Mouse (Mus musculus): ENCODE measurements around the gene Srarp. TPM values are rescaled to one million over a fixed set of nuclear protein-coding genes. Genes with fewer than 3 reads are reported as not detected.

Gene Srarp
- polyA plus RNA-seq, 1 experiment = not detected

GRCm38 (mm10) chr4:141463472-141463871 is 27.6 kb upstream of the Srarp start:
- Histone ChIP-seq H3K27ac (ENCODE audit: control insufficient read depth, insufficient read depth, low read depth, low read length, poor library complexity) (no peak overlapping the region), H3K4me1 (ENCODE audit: control insufficient read depth, insufficient read depth, low read length) (no peaks in the 10 kb centered on the region), H3K4me3 (replicated peaks; ENCODE audit: control insufficient read depth, low read depth, low read length) (no peak overlapping the region)
- no peak for TF ChIP-seq POLR2A (IDR thresholded peaks at IDR 0.05; ENCODE audit: borderline replicate concordance, control insufficient read depth, low read depth, low read length)
- no peak for TF ChIP-seq CTCF (IDR thresholded peaks at IDR 0.05; ENCODE audit: control insufficient read depth, insufficient read depth, low read length)
- 92% methylated on average over 14 of the region's 14 CpGs for WGBS

GRCm38 (mm10) chr4:141461576-141461975 is 25.7 kb upstream of the Srarp start:
- no peak for TF ChIP-seq POLR2A (IDR thresholded peaks at IDR 0.05; ENCODE audit: borderline replicate concordance, control insufficient read depth, low read depth, low read length)
- TF ChIP-seq CTCF (IDR thresholded peaks at IDR 0.05; ENCODE audit: control insufficient read depth, insufficient read depth, low read length) = no peak
- 92% methylated on average over 12 of the region's 12 CpGs for WGBS
- H3K4me3 ChIP-seq (replicated peaks; ENCODE audit: control insufficient read depth, low read depth, low read length) = no peak overlapping the region
- no peaks in the 10 kb centered on the region for H3K4me1 ChIP-seq (ENCODE audit: control insufficient read depth, insufficient read depth, low read length)
- H3K27ac ChIP-seq (ENCODE audit: control insufficient read depth, insufficient read depth, low read depth, low read length, poor library complexity) = no peak overlapping the region

GRCm38 (mm10) chr4:141461088-141461487 is 25.2 kb upstream of the Srarp start:
- Histone ChIP-seq H3K4me3 (replicated peaks; ENCODE audit: control insufficient read depth, low read depth, low read length) (no peak overlapping the region), H3K27ac (ENCODE audit: control insufficient read depth, insufficient read depth, low read depth, low read length, poor library complexity) (no peak overlapping the region), H3K4me1 (ENCODE audit: control insufficient read depth, insufficient read depth, low read length) (no peaks in the 10 kb centered on the region)
- no peak for TF ChIP-seq POLR2A (IDR thresholded peaks at IDR 0.05; ENCODE audit: borderline replicate concordance, control insufficient read depth, low read depth, low read length)
- WGBS = 84% methylated on average over 12 of the region's 12 CpGs

DNA sequence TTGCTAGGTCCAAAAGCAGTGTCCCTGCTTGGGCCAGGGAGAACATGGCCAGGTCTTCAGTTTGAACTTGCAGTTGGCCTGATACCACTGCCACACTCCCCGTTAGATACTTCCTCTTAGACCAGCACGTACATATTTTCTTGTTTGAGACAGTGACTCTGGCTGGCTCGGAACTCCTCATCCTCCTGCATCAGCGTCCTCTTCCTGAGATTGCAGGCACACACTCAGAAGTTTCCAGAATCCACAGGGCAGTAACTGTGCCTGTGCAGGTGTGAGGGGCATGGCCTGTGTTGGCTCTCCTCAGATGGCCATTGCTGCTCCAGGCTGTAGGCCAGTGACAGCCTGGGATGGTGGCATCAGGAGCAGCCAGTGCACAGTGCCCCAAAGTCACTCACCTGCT is 24.6 kb upstream of the Srarp start:
- Histone ChIP-seq H3K4me3 (replicated peaks; ENCODE audit: control insufficient read depth, low read depth, low read length) (no peak overlapping the region), H3K4me1 (ENCODE audit: control insufficient read depth, insufficient read depth, low read length) (no peaks in the 10 kb centered on the region; the same call in 1 of the 2 replicates), H3K27ac (ENCODE audit: control insufficient read depth, insufficient read depth, low read depth, low read length, poor library complexity) (no peak overlapping the region)
- TF ChIP-seq CTCF (IDR thresholded peaks at IDR 0.05; ENCODE audit: control insufficient read depth, insufficient read depth, low read length) = no peak
- TF ChIP-seq POLR2A (IDR thresholded peaks at IDR 0.05; ENCODE audit: borderline replicate concordance, control insufficient read depth, low read depth, low read length) = no peak
- 58% methylated on average over 4 of the region's 4 CpGs for WGBS

GRCm38 (mm10) chr4:141459766-141460165 is 23.9 kb upstream of the Srarp start:
- peaks cover 4% of the 10 kb centered on the region; the same call in 1 of the 2 replicates for H3K4me1 ChIP-seq (ENCODE audit: control insufficient read depth, insufficient read depth, low read length)
- H3K4me3 ChIP-seq (replicated peaks; ENCODE audit: control insufficient read depth, low read depth, low read length) = no peak overlapping the region
- TF ChIP-seq POLR2A (IDR thresholded peaks at IDR 0.05; ENCODE audit: borderline replicate concordance, control insufficient read depth, low read depth, low read length) (no peak), CTCF (IDR thresholded peaks at IDR 0.05; ENCODE audit: control insufficient read depth, insufficient read depth, low read length) (no peak)
- 89% methylated on average over 9 of the region's 9 CpGs for WGBS
- H3K27ac ChIP-seq (ENCODE audit: control insufficient read depth, insufficient read depth, low read depth, low read length, poor library complexity) = no peak overlapping the region

DNA sequence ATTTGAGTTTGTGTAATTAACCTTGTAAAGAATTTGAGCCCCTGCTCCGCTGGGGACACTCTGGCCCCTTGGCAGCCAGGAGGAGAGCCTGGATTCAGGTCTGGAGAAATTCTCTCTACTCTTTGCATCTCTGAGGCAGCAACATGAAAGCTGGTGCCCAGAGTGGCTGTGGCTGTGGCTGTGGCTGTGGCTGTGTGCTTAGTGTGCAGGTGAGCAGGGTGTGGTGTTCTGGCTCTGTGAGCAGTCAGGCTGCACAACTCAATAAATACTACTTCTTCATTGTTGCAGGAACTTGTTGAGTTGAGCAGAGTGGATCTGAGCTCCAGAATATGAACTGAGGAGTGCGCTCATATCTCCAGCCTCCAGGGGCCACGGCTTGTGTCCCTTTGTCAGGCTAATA is 23.0 kb upstream of the Srarp start:
- no peak overlapping the region for H3K27ac ChIP-seq (ENCODE audit: control insufficient read depth, insufficient read depth, low read depth, low read length, poor library complexity)
- 83% methylated on average over 3 of the region's 3 CpGs for WGBS
- H3K4me1 ChIP-seq (ENCODE audit: control insufficient read depth, insufficient read depth, low read length) = peaks cover 6% of the 10 kb centered on the region; the same call in 1 of the 2 replicates
- TF ChIP-seq CTCF (IDR thresholded peaks at IDR 0.05; ENCODE audit: control insufficient read depth, insufficient read depth, low read length) (no peak), POLR2A (IDR thresholded peaks at IDR 0.05; ENCODE audit: borderline replicate concordance, control insufficient read depth, low read depth, low read length) (no peak)
- no peak overlapping the region for H3K4me3 ChIP-seq (replicated peaks; ENCODE audit: control insufficient read depth, low read depth, low read length)

GRCm38 (mm10) chr4:141458236-141458635 is 22.3 kb upstream of the Srarp start:
- no peak overlapping the region for H3K4me3 ChIP-seq (replicated peaks; ENCODE audit: control insufficient read depth, low read depth, low read length)
- H3K27ac ChIP-seq (ENCODE audit: control insufficient read depth, insufficient read depth, low read depth, low read length, poor library complexity) = no peak overlapping the region
- WGBS = 78% methylated on average over 7 of the region's 7 CpGs
- no peak for TF ChIP-seq CTCF (IDR thresholded peaks at IDR 0.05; ENCODE audit: control insufficient read depth, insufficient read depth, low read length)
- TF ChIP-seq POLR2A (IDR thresholded peaks at IDR 0.05; ENCODE audit: borderline replicate concordance, control insufficient read depth, low read depth, low read length) = no peak
- H3K4me1 ChIP-seq (ENCODE audit: control insufficient read depth, insufficient read depth, low read length) = peaks cover 6% of the 10 kb centered on the region; the same call in 1 of the 2 replicates

DNA sequence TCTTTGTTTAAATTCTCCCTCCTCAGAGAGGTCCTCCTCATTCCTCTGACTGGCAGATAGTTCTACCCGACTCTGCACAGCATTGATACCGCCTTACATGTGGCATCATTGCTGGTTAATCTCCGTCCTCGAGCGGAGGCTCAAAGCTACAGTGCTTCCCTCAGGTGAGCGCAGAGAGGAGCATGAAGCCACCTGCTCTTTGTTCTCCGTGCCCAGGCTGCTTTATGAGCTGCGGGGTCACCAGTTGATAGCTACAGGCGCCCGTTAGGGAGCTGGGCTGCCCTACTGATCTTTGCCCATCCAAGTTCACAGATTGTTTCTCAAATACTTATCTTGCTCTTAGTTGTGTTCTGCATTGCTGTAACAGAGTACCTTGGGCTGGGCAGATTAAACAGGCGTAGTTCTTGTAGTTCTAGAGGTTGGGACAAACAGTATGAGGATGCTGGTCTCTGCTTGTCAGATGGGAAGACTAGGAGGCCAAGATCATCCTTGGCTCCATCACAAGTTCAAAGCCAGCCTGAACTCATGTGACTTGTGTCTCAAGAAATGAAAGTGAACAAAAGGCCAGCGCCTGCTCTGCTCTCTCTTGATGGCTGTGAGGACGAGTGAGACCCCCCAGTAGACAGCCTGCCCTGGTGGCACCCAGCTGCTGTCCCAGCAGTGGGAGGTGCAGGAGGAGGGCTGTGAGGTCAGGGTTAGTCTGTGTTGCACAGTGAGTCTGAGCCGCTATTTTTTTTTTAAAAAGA is 20.5 kb upstream of the Srarp start:
- WGBS = 90% methylated on average over 14 of the region's 14 CpGs

More for the DNA sequence above, 20.5 kb upstream of the Srarp start:
- Histone ChIP-seq H3K4me3 (replicated peaks; ENCODE audit: control insufficient read depth, low read depth, low read length) (no peak overlapping the region), H3K4me1 (ENCODE audit: control insufficient read depth, insufficient read depth, low read length) (peaks cover 6% of the 10 kb centered on the region; the same call in 1 of the 2 replicates), H3K27ac (ENCODE audit: control insufficient read depth, insufficient read depth, low read depth, low read length, poor library complexity) (no peak overlapping the region)
- no peak for TF ChIP-seq POLR2A (IDR thresholded peaks at IDR 0.05; ENCODE audit: borderline replicate concordance, control insufficient read depth, low read depth, low read length)
- no peak for TF ChIP-seq CTCF (IDR thresholded peaks at IDR 0.05; ENCODE audit: control insufficient read depth, insufficient read depth, low read length)

Data from bone marrow, adult 2 months (tissue).